Mouse (Mus musculus) lung, embryonic 14.5 days (tissue): ENCODE data around the gene Inpp5d. TPM values are rescaled to one million over a fixed set of nuclear protein-coding genes. Genes with fewer than 3 reads are reported as not detected.
A peak's percentile ranks its signal among the peaks of the same experiment; 100 is the strongest.

ENCODE experiments used
- ATAC-seq: fragments of 200-750 bp; cut with Nextera tagmentation; 2 replicates; pipeline ENCODE4 v1.8.0; 2017; ENCODE audit warnings: mild to moderate bottlenecking, moderate TSS enrichment, moderate library complexity; ENCODE audit not compliant: insufficient read depth
- DNase-seq: peaks from one replicate; pipeline ENCODE4 v3.0.0-alpha.2; 2015
- H3K27ac ChIP-seq: fragments of 300-500 bp; sonication (generic); 2 replicates; pipeline ENCODE4 v1.5.1; 2014; ENCODE audit warnings: low read depth, mild to moderate bottlenecking, moderate library complexity
- H3K27me3 ChIP-seq: fragments of 300-500 bp; sonication (generic); 2 replicates; pipeline ENCODE4 v1.6.1; 2014; ENCODE audit warnings: low read length, control low read depth; ENCODE audit not compliant: insufficient read depth
- H3K36me3 ChIP-seq: fragments of 300-500 bp; sonication (generic); 2 replicates; pipeline ENCODE4 v1.6.1; 2014; ENCODE audit warnings: control low read depth; ENCODE audit not compliant: insufficient read depth
- H3K4me1 ChIP-seq: fragments of 300-500 bp; sonication (generic); 2 replicates; pipeline ENCODE4 v1.6.1; 2014; ENCODE audit warnings: antibody characterized with exemption, control low read depth; ENCODE audit not compliant: insufficient read depth
- H3K4me2 ChIP-seq: fragments of 300-500 bp; sonication (generic); 2 replicates; pipeline ENCODE4 v1.6.1; 2014; ENCODE audit warnings: mild to moderate bottlenecking
- H3K4me3 ChIP-seq: fragments of 300-500 bp; sonication (generic); 2 replicates; pipeline ENCODE4 v1.5.1; 2014; ENCODE audit warnings: low read depth, low read length
- H3K9ac ChIP-seq: fragments of 300-500 bp; sonication (generic); 2 replicates; pipeline ENCODE4 v1.6.1; 2014
- H3K9me3 ChIP-seq: fragments of 300-500 bp; sonication (generic); 2 replicates; pipeline ENCODE4 v1.6.1; 2016; ENCODE audit warnings: low read depth, low read length, control low read depth
- CTCF ChIP-seq: IDR thresholded peaks from 2 replicates; pipeline ENCODE4 v1.5.1; 2016; ENCODE audit warnings: antibody characterized with exemption, low read depth
- WGBS: fragments of 180-500 bp; shearing (Covaris S2); extraction: QIAGEN DNeasy Blood & Tissue Kit; methylation state at CpG from one replicate; pipeline ENCODE4 v1.1.7; 2014; 5-methylcytosine and 5-hydroxymethylcytosine counted together
- polyA plus RNA-seq: library from polyadenylated mRNA; unstranded; fragments of >200 nt; fragmentation: Nextera tagmentation; extraction: Ambion mirVana; gene quantifications from 2 replicates; pipeline ENCODE4 v1.2.1, GENCODE M21; 2014

The Inpp5d gene
- polyA plus RNA-seq, 1 experiment from 2014 or later, result 11.2 TPM

GRCm38 (mm10) chr1:87607385-87608091, 12.6 kb upstream of the Inpp5d start:
- Histone ChIP-seq H3K36me3 (no peaks in the 10 kb centered on the region), H3K4me1 (no peaks in the 10 kb centered on the region), H3K9me3 (no peaks in the 10 kb centered on the region), H3K9ac (no peak overlapping the region), H3K4me2 (no peak overlapping the region), H3K4me3 (no peak overlapping the region), H3K27ac (no peak overlapping the region), H3K27me3 (no peaks in the 10 kb centered on the region)
- no peak for DNase-seq
- WGBS, result 68% methylated on average over 21 of the region's 21 CpGs
- TF ChIP-seq CTCF, result no peak
- ATAC-seq, result no peak

- H3K27me3 ChIP-seq, result no peaks in the 10 kb centered on the region
- no peaks in the 10 kb centered on the region for H3K36me3 ChIP-seq
- no peaks in the 10 kb centered on the region for H3K9me3 ChIP-seq
- H3K4me2 ChIP-seq, result no peak overlapping the region
- peak; percentile 80 for TF ChIP-seq CTCF
- H3K27ac ChIP-seq, result no peak overlapping the region
- H3K4me1 ChIP-seq, result no peaks in the 10 kb centered on the region
- H3K9ac ChIP-seq, result no peak overlapping the region
- 34% methylated on average over 7 of the region's 7 CpGs for WGBS
- ATAC-seq, result no peak
- H3K4me3 ChIP-seq, result no peak overlapping the region
- DNase-seq, result peak; percentile 60
Observed at GRCm38 (mm10) chr1:87608416-87609046, 11.6 kb upstream of the Inpp5d start.

GRCm38 (mm10) chr1:87614576-87615295, 5.4 kb upstream of the Inpp5d start:
- H3K36me3 ChIP-seq, result no peaks in the 10 kb centered on the region
- no peaks in the 10 kb centered on the region for H3K27me3 ChIP-seq
- H3K9me3 ChIP-seq, result no peaks in the 10 kb centered on the region
- ATAC-seq, result no peak
- H3K4me2 ChIP-seq, result no peak overlapping the region
- TF ChIP-seq CTCF, result no peak
- H3K27ac ChIP-seq, result no peak overlapping the region
- H3K9ac ChIP-seq, result no peak overlapping the region
- no peaks in the 10 kb centered on the region for H3K4me1 ChIP-seq
- 92% methylated on average over 2 of the region's 2 CpGs for WGBS
- no peak overlapping the region for H3K4me3 ChIP-seq
- DNase-seq, result no peak

- TF ChIP-seq CTCF, result no peak
- peak overlapping the region; percentile 29 for H3K4me3 ChIP-seq
- no peak for DNase-seq
- H3K9ac ChIP-seq, result peak overlapping the region; percentile 39
- H3K4me2 ChIP-seq, result peak overlapping the region; percentile 54
- no peaks in the 10 kb centered on the region for H3K36me3 ChIP-seq
- H3K9me3 ChIP-seq, result no peaks in the 10 kb centered on the region
- H3K27me3 ChIP-seq, result no peaks in the 10 kb centered on the region
- no peak for ATAC-seq
- H3K27ac ChIP-seq, result peak overlapping the region; percentile 69; the same call in 1 of the 2 replicates
- WGBS, result 75% methylated on average over 6 of the region's 6 CpGs
- no peaks in the 10 kb centered on the region for H3K4me1 ChIP-seq
Observed at GRCm38 (mm10) chr1:87620693-87621092, 581 bp downstream of the Inpp5d start.

GRCm38 (mm10) chr1:87621146-87621857, 1.2 kb downstream of the Inpp5d start:
- no peak overlapping the region; the same call in 1 of the 2 replicates for H3K9ac ChIP-seq
- no peaks in the 10 kb centered on the region for H3K27me3 ChIP-seq
- H3K4me2 ChIP-seq, result peak overlapping the region; percentile 54
- no peak for TF ChIP-seq CTCF
- H3K4me3 ChIP-seq, result peak overlapping the region; percentile 29
- H3K4me1 ChIP-seq, result no peaks in the 10 kb centered on the region
- H3K27ac ChIP-seq, result no peak overlapping the region
- DNase-seq (no peak), ATAC-seq (no peak)
- no peaks in the 10 kb centered on the region for H3K36me3 ChIP-seq
- H3K9me3 ChIP-seq, result no peaks in the 10 kb centered on the region
- 75% methylated on average over 9 of the region's 9 CpGs for WGBS

GRCm38 (mm10) chr1:87621858-87622279, 1.8 kb downstream of the Inpp5d start:
- WGBS, result 60% methylated on average over 3 of the region's 3 CpGs

More at GRCm38 (mm10) chr1:87621858-87622279, 1.8 kb downstream of the Inpp5d start:
- ATAC-seq (no peak), DNase-seq (no peak)
- H3K27ac ChIP-seq, result no peak overlapping the region
- H3K27me3 ChIP-seq, result no peaks in the 10 kb centered on the region
- no peaks in the 10 kb centered on the region for H3K4me1 ChIP-seq
- TF ChIP-seq CTCF, result no peak
- peak overlapping the region; percentile 54; the same call in 1 of the 2 replicates for H3K4me2 ChIP-seq
- H3K9me3 ChIP-seq, result no peaks in the 10 kb centered on the region
- no peak overlapping the region for H3K4me3 ChIP-seq
- no peaks in the 10 kb centered on the region for H3K36me3 ChIP-seq
- H3K9ac ChIP-seq, result no peak overlapping the region
